Comparison of ENCODE assay signal across 20 mouse cellular contexts in the genomic region with DNA sequence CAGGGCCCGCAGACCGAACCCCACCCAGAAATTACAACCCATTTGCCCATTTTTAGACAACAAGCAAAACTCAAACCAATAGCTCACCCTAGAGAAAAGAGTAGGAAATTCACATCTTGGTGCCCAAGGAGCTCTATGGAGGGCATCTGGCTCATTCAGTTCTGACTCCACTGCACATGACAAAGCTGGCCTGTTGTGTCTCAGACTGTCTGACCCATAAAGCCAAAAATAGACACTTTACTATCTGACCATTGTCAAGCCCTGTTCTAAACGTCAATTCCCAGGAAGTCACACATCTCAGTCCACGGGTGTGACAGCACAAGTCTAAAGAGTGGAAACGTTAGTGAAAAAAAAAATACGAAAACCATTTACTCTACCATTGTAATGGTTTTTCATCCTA.
DNase-seq lines count a peak whose midpoint lies in the region; ATAC-seq lines count a peak whose summit lies in the region.
"Had no signal": no experiment of that assay in that cellular context is flagged by ENCODE, and none has a peak within 500 bp of the region (broad histone marks: within the 10 kb centered on the region; RNA-seq: fewer than 3 reads in every experiment).

No protein-coding gene starts in this region.

- H3K9ac ChIP-seq in heart, embryonic 12.5 days: no peak overlapping the region
- no peak overlapping the region for H3K9ac ChIP-seq in heart, embryonic 14.5 days (ENCODE audit: low read length)
- H3K9ac ChIP-seq in hindbrain, embryonic 14.5 days: no peak overlapping the region
- H3K9ac ChIP-seq: embryonic facial prominence, embryonic 13.5 days; forebrain, embryonic 12.5 days had no signal

- no peaks in the 10 kb centered on the region for H3K36me3 ChIP-seq in heart, embryonic 12.5 days
- no peaks in the 10 kb centered on the region for H3K36me3 ChIP-seq in heart, embryonic 14.5 days (ENCODE audit: control insufficient read depth, insufficient read depth, low read length)
- H3K36me3 ChIP-seq in hindbrain, embryonic 14.5 days (replicated peaks; ENCODE audit: control insufficient read depth, insufficient read depth): no peaks in the 10 kb centered on the region
- H3K36me3 ChIP-seq: embryonic facial prominence, embryonic 13.5 days; forebrain, embryonic 12.5 days had no signal

- H3K27ac ChIP-seq in heart, embryonic 12.5 days (ENCODE audit: poor library complexity, severe bottlenecking): peak overlapping the region; percentile 65
- H3K27ac ChIP-seq in heart, embryonic 14.5 days (replicated peaks in 1 of 2; ENCODE audit: control insufficient read depth in 1 of 2, insufficient read depth in 1 of 2, low read depth in 2 of 2, low read length in 2 of 2): peak overlapping the region; percentile 52 to 73; a peak in 2 of 4 replicates
- H3K27ac ChIP-seq in hindbrain, embryonic 14.5 days: no peak overlapping the region
- H3K27ac ChIP-seq: embryonic facial prominence, embryonic 13.5 days; forebrain, embryonic 12.5 days had no signal

- no peak for ATAC-seq in heart, embryonic 12.5 days (ENCODE audit: insufficient number of reproducible peaks, low FRiP score)
- ATAC-seq in heart, embryonic 14.5 days (ENCODE audit: insufficient number of reproducible peaks, insufficient read depth, low FRiP score, low read depth): 0 out of 2 replicates have a peak, but pooled peaks have one; percentile 28
- no peak for ATAC-seq in hindbrain, embryonic 14.5 days (ENCODE audit: low FRiP score)
- ATAC-seq: forebrain, embryonic 16.5 days; hindbrain, embryonic 16.5 days; inflammation-experienced regulatory T-cells, adult 6 months; intestine, postnatal 0 days had no signal

- no peak overlapping the region for H3K4me2 ChIP-seq in heart, embryonic 12.5 days
- no peak overlapping the region; the same call in 1 of the 2 replicates for H3K4me2 ChIP-seq in heart, embryonic 14.5 days (ENCODE audit: low read length)
- H3K4me2 ChIP-seq in hindbrain, embryonic 14.5 days (replicated peaks): no peak overlapping the region
- H3K4me2 ChIP-seq: embryonic facial prominence, embryonic 13.5 days; forebrain, embryonic 12.5 days had no signal

- H3K4me1 ChIP-seq in heart, embryonic 12.5 days (replicated peaks): peaks cover 39% of the 10 kb centered on the region
- peaks cover 18 to 30% of the 10 kb centered on the region in 2 experiments for H3K4me1 ChIP-seq in heart, embryonic 14.5 days (ENCODE audit: control insufficient read depth in 2 of 2, insufficient read depth in 2 of 2, low read length in 2 of 2)
- no peaks in the 10 kb centered on the region for H3K4me1 ChIP-seq in hindbrain, embryonic 14.5 days (replicated peaks; ENCODE audit: control insufficient read depth, insufficient read depth, low read length)

- peaks cover 46% of the 10 kb centered on the region for H3K27me3 ChIP-seq in heart, embryonic 12.5 days (replicated peaks)
- H3K27me3 ChIP-seq in heart, embryonic 14.5 days (ENCODE audit: control insufficient read depth, insufficient read depth, low read length): peaks cover 6% of the 10 kb centered on the region; the same call in 1 of the 2 replicates
- H3K27me3 ChIP-seq in hindbrain, embryonic 14.5 days (ENCODE audit: control insufficient read depth, insufficient read depth, low read length): no peaks in the 10 kb centered on the region
- H3K27me3 ChIP-seq: embryonic facial prominence, embryonic 13.5 days; forebrain, embryonic 12.5 days had no signal

- WGBS in heart, embryonic 12.5 days: 45% methylated on average over 6 of the region's 6 CpGs
- WGBS in heart, embryonic 14.5 days: 37% methylated on average over 6 of the region's 6 CpGs
- 88% methylated on average over 6 of the region's 6 CpGs for WGBS in hindbrain, embryonic 14.5 days

- H3K4me3 ChIP-seq in heart, embryonic 12.5 days: no peak overlapping the region
- H3K4me3 ChIP-seq in heart, embryonic 14.5 days (ENCODE audit: control insufficient read depth in 1 of 2, insufficient read depth in 1 of 2, low read depth in 1 of 2, low read length in 2 of 2): no peak overlapping the region
- no peak overlapping the region for H3K4me3 ChIP-seq in hindbrain, embryonic 14.5 days (replicated peaks; ENCODE audit: low read length)
- H3K4me3 ChIP-seq: embryonic facial prominence, embryonic 13.5 days; forebrain, embryonic 12.5 days had no signal

- H3K9me3 ChIP-seq in heart, embryonic 12.5 days (replicated peaks): peaks cover 6% of the 10 kb centered on the region
- no peaks in the 10 kb centered on the region for H3K9me3 ChIP-seq in heart, embryonic 14.5 days (ENCODE audit: control insufficient read depth, low read length)
- H3K9me3 ChIP-seq in hindbrain, embryonic 14.5 days (ENCODE audit: control insufficient read depth, low read length): no peaks in the 10 kb centered on the region
- H3K9me3 ChIP-seq: embryonic facial prominence, embryonic 13.5 days; forebrain, embryonic 12.5 days had no signal

- peak; percentile 55 for DNase-seq in heart, adult 8-10 months (ENCODE audit: low spot score)
- DNase-seq in heart, postnatal 14 days: no peak
- DNase-seq in heart, postnatal 10 days: peak; percentile 51 to 58
- no peak for DNase-seq in hindbrain, embryonic 14.5 days (ENCODE audit: low spot score)
- DNase-seq in retina, postnatal 1 day: no peak
- DNase-seq: adrenal gland, adult 8-10 months; adrenal gland, postnatal 36 days; cerebellum, adult 11 months; cerebellum, adult 8-10 months; cerebellum, postnatal 36 days; gastrocnemius, postnatal 10 days; kidney, adult 8-10 months had no signal

- intact Hi-C loops in heart, postnatal 14 days (cut with DNase I): loop anchor here (5.0 kb wide), 1 partner anchor 185 kb away; no protein-coding TSS in a partner anchor
- intact Hi-C loops in heart, postnatal 10 days (cut with DNase I): loop anchor here (5.0 kb wide), 1 partner anchor 80 kb away; no protein-coding TSS in a partner anchor

Comparison
In these comparisons a context has a peak if more than half of its experiments do, and no peak if none do; other contexts are left out.
1. DNase-seq: peak in heart, adult 8-10 months (single experiment) and heart, postnatal 10 days (2 of 2); none in heart, postnatal 14 days (0 of 2), hindbrain, embryonic 14.5 days (single experiment) and retina, postnatal 1 day (single experiment).